Mouse (Mus musculus) testis, postnatal 10 days (tissue): ENCODE measurements around the gene Terf2.
"Not testable (repeated sequence)": the region's sequence is repeated elsewhere in the genome, so short reads cannot be mapped to it uniquely, and the experiment has no call there.

ENCODE experiments used
- DNase-seq: peaks from one replicate; pipeline ENCODE4 v3.0.0; 2021; ENCODE audit warnings: low spot score

Terf2 gene

DNA sequence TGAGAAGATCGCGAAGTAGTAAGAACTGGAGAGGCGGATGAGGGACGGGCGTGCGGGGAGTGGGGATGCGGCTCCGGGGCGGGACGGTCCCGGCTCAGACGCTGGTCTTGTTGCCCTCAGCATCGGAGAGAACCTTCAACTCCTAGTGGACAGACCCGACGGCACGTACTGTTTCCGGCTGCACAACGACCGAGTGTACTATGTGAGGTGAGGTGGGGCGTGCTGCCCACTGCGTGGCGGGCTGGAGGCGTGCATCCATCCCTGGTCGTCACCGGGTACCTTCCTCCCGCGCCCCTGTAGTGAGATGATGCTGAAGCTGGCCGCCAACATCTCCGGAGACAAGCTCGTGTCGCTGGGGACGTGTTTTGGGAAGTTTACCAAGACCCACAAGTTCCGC lies 39.4 kb downstream of the Terf2 start:
- no peak for DNase-seq

- peak; percentile 92 for DNase-seq
Measured at GRCm38 (mm10) chr8:107056076-107056972, 40.0 kb downstream of the Terf2 start, which contains the start of the genes Cog8 and Nip7. Gene Cog8, minus strand, starts transcription at chr8:107056689. Gene Nip7, plus strand, starts transcription at chr8:107056877.

DNA sequence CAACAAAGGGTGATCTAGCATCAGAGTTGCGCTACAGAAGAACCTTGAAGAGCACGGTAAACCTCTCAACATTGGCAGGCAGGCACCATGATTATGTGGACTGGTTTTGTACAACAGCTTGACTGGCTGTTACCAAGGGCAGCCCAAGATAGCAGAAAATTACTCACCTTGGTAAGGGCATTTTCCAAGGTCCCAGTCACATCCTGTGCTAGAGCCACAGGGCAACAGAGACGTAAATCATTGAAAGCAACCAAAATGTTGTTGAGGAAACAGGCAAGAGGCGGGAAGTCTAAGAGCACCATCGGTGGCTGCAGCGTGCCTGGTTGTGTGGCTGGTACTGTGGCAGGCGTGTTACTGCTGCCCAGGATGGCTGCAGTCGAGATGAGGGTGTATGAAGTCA lies 44.3 kb downstream of the Terf2 start:
- no peak for DNase-seq

- no peak for DNase-seq
Measured at GRCm38 (mm10) chr8:107049480-107049879, 46.9 kb downstream of the Terf2 start.

DNA sequence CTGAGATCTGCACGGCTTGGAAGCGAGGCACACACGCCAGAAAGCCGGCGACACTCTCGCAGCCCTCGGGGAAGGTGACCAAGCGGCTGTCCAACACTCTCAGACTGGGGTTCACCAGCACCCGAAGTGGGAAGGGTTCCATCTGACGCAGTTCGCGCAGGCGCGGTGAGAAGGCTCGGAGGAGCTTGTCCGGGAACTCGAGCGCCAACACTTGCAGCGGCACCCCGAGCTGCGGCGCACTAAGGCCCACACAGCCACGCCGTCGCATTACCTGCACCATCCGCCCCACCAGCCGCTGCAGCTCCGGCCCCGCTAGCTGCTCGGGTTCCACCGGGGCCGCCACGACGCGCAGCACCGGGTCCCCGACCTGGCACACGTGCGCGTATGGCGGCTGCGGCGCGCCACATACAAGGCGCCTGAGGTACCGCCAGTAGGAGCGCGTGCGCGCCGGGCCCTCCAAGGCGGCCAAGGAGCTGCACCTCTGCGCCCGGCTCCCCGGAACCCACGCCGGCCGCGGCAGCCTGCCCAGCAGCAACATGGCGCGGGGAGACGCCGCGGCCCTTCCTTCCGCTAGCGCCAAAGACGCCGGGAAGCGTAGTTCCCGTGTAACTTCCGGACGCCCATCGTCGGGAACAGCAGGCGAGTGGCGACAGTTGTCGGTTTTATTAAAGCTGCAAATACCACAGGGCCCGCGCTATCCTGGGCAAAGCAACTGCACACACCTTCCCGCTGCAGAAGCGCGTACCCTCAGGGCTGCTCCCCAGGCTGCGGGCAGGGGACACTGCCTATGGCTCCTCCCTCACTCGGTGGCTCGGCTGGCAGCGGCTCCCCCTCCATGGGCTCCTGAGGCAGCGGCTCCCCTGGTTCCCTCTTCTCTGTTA lies 48.0 kb downstream of the Terf2 start, which contains the start of gene Pdf:
Pdf (minus strand) TSS at position 554 of the 881 bp plus-strand sequence.
- DNase-seq = peak; percentile 83

DNA sequence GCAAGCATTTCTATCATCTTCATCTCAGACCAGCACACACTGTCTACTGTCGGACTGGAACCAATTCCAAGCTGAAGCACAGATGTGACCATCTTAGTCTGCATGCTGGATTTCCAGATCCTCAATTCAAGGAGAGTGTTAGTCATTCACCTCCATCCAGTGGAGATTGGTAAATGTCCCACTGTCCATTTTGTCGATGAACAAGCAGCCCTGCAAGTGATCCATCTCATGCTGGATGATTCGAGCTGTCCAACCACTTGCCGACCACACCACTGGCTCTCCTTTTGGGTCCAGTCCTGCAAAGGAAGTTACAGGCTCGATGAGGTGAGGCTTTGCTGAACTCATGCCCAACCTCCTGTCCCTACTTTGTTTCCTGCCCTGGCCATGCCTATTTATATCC lies 49.4 kb downstream of the Terf2 start:
- DNase-seq = no peak

- DNase-seq = no peak
Measured at GRCm38 (mm10) chr8:107045478-107045877, 50.9 kb downstream of the Terf2 start.

DNA sequence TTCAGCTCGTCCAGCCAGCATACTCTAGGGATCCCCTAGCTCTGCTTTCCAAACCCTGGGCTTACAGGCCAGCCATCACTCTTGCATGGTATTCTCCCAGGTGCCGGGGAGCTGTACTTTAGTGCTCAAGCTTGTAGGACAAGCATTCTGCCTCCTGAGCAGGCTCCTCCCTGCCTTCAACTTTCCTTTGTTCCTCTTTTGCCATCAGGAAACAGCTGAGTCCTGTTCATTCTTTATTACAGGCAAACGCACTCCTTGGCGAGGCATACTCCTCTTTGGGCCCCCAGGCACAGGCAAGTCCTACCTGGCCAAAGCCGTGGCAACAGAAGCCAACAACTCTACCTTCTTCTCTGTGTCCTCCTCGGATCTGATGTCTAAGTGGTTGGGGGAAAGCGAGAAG lies 55.7 kb downstream of the Terf2 start:
- no peak for DNase-seq

DNA sequence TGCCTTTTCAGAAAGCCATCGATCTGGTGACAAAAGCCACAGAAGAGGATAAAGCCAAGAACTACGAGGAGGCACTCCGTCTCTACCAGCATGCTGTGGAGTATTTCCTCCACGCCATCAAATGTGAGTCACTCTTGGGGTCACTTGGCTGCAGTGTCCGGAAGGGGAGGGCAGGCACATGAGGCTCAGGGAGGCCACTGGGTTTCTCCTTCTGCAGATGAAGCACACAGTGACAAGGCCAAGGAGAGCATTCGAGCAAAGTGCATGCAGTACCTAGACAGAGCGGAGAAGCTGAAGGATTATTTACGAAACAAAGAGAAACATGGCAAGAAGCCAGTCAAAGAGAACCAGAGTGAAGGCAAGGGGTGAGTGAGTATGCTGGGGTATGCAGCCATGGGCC lies 59.7 kb downstream of the Terf2 start:
- DNase-seq = no peak

GRCm38 (mm10) chr8:107035641-107036040 lies 60.7 kb downstream of the Terf2 start:
- DNase-seq = no peak

GRCm38 (mm10) chr8:107033609-107034008 lies 62.7 kb downstream of the Terf2 start:
- not testable (repeated sequence) for DNase-seq

DNA sequence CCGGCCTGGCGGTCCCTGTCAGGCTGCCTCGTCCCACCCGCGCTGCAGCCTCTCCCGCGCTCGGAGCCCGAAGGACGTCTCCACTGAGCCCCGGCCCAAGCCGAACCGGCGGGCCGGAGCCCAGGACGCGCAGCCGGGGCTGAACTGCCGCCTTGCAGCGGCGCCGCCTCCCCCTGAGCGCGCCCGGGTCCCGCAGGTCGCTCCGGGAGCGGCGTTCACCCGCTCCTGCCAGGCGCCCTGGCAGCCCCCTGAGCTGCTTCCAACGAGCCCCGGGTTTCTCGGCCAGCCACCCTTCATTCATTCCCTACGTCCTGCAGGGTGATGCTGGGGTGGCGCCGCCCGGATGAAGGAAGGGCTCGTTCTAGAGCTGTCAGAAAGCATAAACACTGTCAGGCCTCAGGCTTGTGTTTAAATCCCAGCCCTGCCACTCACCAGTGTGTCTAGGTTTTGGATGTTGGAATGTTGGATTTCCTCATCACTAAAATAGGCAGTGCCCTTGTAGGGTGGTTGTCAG lies 64.7 kb downstream of the Terf2 start:
- no peak for DNase-seq

DNA sequence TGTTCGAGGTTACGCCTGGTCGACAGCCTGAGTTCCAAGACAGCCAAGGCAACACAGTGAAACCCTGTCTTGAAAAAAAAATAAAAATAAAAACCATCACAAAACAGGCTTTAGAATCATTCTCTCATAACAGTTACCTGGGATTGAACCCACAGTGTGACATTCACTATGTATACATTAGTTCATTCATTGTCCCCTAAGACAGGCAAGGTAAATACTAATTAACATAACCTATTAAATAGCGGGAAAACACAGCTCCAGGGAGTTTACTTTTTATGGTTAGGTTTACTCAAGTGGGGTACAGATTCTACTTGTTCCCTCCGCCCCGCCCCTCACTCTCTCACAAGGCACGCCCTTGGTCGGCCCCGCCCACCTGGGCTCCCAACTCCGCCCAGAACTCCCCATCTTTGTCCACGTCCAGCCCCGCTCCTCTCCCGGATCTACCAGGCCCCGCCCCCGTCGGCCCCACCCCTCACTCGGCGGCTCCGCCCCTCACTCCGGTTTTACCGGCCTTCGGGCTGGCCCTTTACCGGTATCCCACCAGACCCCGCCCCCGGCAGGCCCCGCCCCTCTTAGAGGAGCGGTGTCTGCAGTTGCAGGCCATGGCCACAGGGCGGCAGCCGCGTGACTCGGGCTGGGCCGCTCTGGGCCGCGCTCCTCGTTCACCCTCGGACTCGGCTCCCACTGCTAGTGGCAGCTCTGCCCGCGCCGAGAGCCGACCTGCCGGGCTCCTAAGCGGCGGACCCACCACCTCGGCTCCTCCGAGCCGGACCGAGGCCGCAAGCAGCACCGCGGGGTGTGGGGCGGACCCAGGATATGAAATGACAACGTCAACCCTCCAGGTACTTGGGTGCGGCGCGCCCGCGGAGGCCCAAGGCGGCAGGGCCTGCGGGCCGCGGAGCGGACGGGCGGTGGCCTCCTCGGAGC lies 65.4 kb downstream of the Terf2 start, which contains the start of gene Vps4a:
Vps4a (plus strand) TSS at position 573 of the 927 bp plus-strand sequence.
- DNase-seq = peak; percentile 99

DNA sequence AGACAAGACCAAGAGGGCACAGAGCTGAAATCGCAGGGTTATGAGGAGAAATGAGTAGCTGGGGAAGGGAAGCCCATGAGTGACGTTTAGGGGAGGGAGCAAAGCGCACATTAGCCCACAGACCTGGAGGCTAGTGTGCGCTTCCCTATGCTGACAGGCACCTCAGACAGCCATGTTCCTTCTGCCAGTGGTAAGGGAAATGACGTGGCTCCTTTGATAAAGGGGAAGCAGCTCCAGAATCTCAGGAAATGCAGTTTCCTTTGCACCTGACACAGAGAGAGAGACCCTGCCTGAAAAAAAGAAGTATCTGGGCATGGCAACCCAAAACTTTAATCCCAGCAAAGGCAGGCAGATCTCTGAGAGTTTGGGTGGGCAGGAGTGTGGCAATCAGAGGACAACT lies 66.3 kb downstream of the Terf2 start:
- no peak for DNase-seq

- no peak for DNase-seq
Measured at GRCm38 (mm10) chr8:107029310-107029709, 67.0 kb downstream of the Terf2 start.

DNA sequence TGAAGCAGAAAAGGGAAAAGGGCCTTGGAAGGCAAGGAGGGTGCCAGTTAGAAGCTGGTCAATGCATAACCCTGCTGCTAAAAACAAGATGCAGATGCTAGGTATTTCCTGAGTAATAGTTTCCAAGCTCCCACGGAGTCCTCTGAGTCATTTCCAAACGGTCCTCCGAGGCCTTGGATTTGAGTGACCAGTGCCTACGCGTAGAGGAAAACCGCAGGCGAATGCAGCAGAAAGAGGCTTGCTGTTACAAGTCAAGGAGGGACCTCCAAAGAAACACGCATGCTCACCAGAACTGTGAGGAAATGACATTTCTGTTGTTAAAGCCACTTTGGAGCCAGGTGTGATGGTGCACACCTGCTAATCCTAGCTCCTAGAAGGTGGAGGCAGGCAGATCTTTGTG lies 72.9 kb downstream of the Terf2 start:
- DNase-seq = no peak
